Mouse (Mus musculus): ENCODE measurements around the gene Sh3pxd2a.

DNA sequence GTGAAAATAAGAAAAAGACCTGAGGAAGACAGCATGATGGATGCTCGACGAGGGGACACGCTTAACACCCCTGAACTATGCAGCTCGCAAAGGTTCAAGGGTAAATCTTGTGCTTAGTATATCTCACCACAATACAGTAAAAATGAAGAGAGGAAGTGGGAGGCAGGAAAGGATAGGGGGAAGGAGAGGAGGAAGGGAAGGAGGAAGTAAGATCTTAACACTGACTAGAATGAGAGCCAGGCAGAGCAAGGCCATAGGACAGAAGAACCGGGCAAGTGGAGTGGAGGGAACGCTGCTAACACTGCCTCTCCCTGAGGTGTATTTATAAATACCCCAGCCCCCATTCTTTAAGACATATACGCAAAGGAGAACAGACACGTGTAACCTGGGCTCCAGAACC, 58.7 kb downstream of the Sh3pxd2a start:
- no peak for TF ChIP-seq CTCF (conservative IDR thresholded peaks at IDR 0.05; ENCODE audit: insufficient read depth, insufficient read length, low read depth, low read length)
- no peak for TF ChIP-seq POLR2A (IDR thresholded peaks at IDR 0.05; ENCODE audit: low read depth, low read length)
